Mouse (Mus musculus) embryonic facial prominence, embryonic 13.5 days (tissue): ENCODE data around the gene Fgf15. TPM values are rescaled to one million over a fixed set of nuclear protein-coding genes. Genes with fewer than 3 reads are reported as not detected.
A peak's percentile ranks its signal among the peaks of the same experiment; 100 is the strongest.

Source experiments
- ATAC-seq: fragments of 200-750 bp; cut with Nextera tagmentation; 2 replicates; pipeline ENCODE4 v1.8.0; 2017; ENCODE audit warnings: low read depth; ENCODE audit not compliant: insufficient number of reproducible peaks, insufficient read depth, low FRiP score, low TSS enrichment
- H3K27ac ChIP-seq: fragments of 300-500 bp; sonication (generic); 2 replicates; pipeline ENCODE4 v1.5.1; 2015; ENCODE audit warnings: moderate library complexity, mild to moderate bottlenecking, inconsistent platforms
- H3K27me3 ChIP-seq: fragments of 300-500 bp; sonication (generic); 2 replicates; pipeline ENCODE4 v1.6.1; 2015; ENCODE audit warnings: mild to moderate bottlenecking, inconsistent platforms
- H3K36me3 ChIP-seq: fragments of 300-500 bp; sonication (generic); 2 replicates; pipeline ENCODE4 v1.6.1; 2015; ENCODE audit warnings: mild to moderate bottlenecking, inconsistent platforms
- H3K4me1 ChIP-seq: fragments of 300-500 bp; sonication (generic); 2 replicates; pipeline ENCODE4 v1.6.1; 2015; ENCODE audit warnings: inconsistent platforms
- H3K4me2 ChIP-seq: fragments of 300-500 bp; sonication (generic); 2 replicates; pipeline ENCODE4 v1.6.1; 2015; ENCODE audit warnings: moderate library complexity, mild to moderate bottlenecking, inconsistent platforms
- H3K4me3 ChIP-seq: fragments of 300-500 bp; sonication (generic); 2 replicates; pipeline ENCODE4 v1.5.1; 2015; ENCODE audit warnings: mild to moderate bottlenecking, inconsistent platforms
- H3K9ac ChIP-seq: fragments of 300-500 bp; sonication (generic); 2 replicates; pipeline ENCODE4 v1.6.1; 2015; ENCODE audit warnings: mild to moderate bottlenecking, inconsistent platforms
- H3K9me3 ChIP-seq: fragments of 300-500 bp; sonication (generic); 2 replicates; pipeline ENCODE4 v1.6.1; 2016; ENCODE audit warnings: inconsistent platforms
- WGBS: fragments of 180-500 bp; shearing (Covaris S2); methylation state at CpG from one replicate; pipeline ENCODE4 v1.1.7; 2015; ENCODE audit warnings: mixed read lengths; 5-methylcytosine and 5-hydroxymethylcytosine counted together
- polyA plus RNA-seq: library from polyadenylated mRNA; unstranded; fragments of >200 nt; fragmentation: Nextera tagmentation; extraction: Ambion mirVana; gene quantifications from 2 replicates; pipeline ENCODE4 v1.2.1, GENCODE M21; 2015

Fgf15 gene
- polyA plus RNA-seq, 1 experiment from 2014 or later = 0.80 TPM

DNA sequence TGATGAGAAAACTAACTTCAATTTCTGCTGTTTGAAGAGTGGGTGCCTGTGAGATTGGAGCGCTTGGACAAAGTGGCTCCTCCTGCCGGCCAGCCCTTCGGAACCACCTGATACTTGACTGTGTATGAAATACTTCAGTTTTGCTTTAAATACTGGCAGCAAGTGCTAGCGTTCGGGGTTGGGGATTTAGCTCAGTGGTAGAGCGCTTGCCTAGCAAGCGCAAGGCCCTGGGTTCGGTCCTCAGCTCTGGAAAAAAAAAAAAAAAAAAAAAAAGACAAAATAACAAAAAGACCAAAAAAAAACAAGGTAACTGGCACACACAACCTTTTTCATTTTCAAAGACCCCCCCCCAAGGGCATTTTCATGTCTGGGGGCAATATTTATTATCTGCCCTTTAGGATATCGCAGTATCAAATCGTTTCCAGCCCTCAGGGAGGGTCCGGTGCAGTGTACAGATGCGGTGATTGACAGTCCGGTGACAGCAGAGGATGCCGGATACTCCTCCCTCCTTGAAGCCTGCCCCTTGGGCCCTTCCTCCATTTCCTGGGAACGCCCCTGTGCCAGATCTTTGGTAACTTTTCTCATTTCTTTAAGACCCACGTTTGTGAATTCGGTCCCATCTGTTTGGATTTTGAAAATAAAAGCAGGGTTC lies 18.1 kb downstream of the Fgf15 start:
- Histone ChIP-seq H3K4me1 (peaks cover 12% of the 10 kb centered on the region), H3K4me2 (peak overlapping the region; percentile 95), H3K27me3 (0 out of 2 replicates have a peak, but pooled peaks cover 4% of the 10 kb centered on the region), H3K4me3 (peak overlapping the region; percentile 84), H3K27ac (peak overlapping the region; percentile 16; the same call in 1 of the 2 replicates), H3K36me3 (peaks cover 20% of the 10 kb centered on the region), H3K9me3 (no peaks in the 10 kb centered on the region), H3K9ac (peak overlapping the region; percentile 89)
- peak; percentile 74 for ATAC-seq
- WGBS = 7% methylated on average over 17 of the region's 17 CpGs

DNA sequence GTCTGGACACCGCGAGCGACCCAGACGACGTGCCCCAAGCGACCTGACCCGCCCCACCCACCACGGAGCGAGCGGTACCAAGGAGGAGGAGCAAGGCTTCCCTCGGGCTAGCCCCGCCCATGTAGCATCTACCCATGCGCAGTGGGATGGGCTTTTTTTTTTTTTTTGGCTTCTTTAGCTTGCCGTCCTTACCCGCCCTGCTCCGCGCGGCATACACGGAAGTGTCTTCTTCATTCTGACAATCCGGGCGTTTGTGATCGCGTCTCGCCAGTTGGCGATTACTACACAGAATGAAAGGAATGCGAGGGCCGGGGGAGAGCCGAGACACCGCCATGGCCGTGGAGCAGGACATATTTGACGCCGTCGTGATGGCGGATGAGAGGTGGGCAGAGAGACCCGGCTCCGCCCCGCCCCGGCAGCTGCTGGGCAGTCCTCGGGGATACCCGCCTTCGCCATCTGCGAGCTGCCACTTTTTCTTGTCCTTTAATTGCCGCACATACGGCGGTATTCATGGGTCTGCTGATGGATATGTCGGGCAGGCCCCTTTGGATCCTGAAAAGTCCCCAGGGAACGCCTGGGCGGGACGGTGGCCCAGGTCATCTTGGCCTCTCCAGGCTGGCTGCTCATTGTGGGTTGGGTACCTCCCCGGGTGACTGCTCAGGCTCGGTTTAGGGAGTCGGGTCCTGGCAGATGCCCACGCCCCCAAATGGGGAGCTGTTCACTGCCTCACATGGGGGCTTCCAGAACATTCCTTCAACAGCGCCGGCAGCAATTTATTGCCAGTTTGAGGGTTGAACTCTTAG lies 18.8 kb downstream of the Fgf15 start, which contains the start of gene LTO1:
Gene LTO1 (plus strand): TSS at position 153 of the 803 bp plus-strand sequence.
- Histone ChIP-seq H3K4me2 (peak within 1 kb of the TSS; percentile 95), H3K9ac (peak within 1 kb of the TSS; percentile 89), H3K27ac (peak within 1 kb of the TSS; percentile 62), H3K9me3 (no peaks in the 10 kb centered on the region), H3K4me1 (peaks cover 12% of the 10 kb centered on the region), H3K36me3 (peaks cover 27% of the 10 kb centered on the region), H3K4me3 (peak within 1 kb of the TSS; percentile 84), H3K27me3 (no peaks in the 10 kb centered on the region)
- peak; percentile 85 for ATAC-seq
- under 1% methylated on average over 55 of the region's 55 CpGs for WGBS

DNA sequence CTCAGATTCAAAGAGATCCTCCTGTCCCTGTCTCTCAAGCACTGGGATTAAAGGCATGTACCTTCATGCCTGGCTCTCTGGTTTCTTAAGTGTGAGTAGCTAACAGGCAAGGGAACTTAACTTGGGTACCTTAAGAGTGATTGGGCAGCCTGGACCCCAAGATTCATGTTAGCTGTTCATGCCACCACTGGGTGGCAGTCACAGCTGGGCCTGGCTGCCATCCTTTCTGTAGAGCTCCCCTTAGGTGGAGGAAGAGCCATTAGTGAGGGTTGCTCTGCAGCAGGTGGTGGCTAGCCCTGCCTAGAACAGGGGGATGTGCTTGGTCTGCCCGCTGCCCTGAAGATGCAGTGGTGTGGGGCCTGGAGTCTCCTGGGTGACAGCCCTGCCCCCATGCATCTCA lies 22.5 kb downstream of the Fgf15 start:
- no peak overlapping the region for H3K9ac ChIP-seq
- peaks cover 12% of the 10 kb centered on the region for H3K4me1 ChIP-seq
- H3K4me3 ChIP-seq = no peak overlapping the region
- peaks cover 45% of the 10 kb centered on the region for H3K36me3 ChIP-seq
- no peaks in the 10 kb centered on the region for H3K27me3 ChIP-seq
- no peak for ATAC-seq
- no peak overlapping the region for H3K4me2 ChIP-seq
- 86% methylated on average over 1 of the region's 1 CpGs for WGBS
- H3K9me3 ChIP-seq = no peaks in the 10 kb centered on the region
- no peak overlapping the region for H3K27ac ChIP-seq

DNA sequence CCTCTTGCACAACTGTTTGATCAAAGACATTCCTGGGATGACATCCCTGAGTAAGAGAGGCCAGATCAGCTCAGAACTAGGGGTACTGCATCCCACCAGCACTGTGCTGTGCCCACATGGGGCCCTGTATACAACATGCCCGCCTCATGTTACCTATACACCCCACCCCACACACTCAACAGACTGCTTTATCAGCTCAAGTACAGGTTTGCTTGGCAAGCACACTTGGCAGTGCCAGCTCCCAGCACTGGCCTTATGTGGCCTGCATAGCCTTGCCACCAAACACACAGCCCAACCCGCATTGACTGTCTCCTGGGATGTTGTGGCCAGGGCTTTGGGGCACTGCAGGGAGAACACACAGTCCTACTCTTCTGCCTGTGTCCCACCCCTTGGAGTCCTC lies 31.3 kb downstream of the Fgf15 start:
- Histone ChIP-seq H3K9me3 (no peaks in the 10 kb centered on the region), H3K36me3 (peaks cover 34% of the 10 kb centered on the region), H3K4me3 (no peak overlapping the region), H3K27me3 (no peaks in the 10 kb centered on the region), H3K4me2 (no peak overlapping the region), H3K4me1 (no peaks in the 10 kb centered on the region), H3K9ac (peak overlapping the region; percentile 21; the same call in 1 of the 2 replicates), H3K27ac (no peak overlapping the region)
- no peak for ATAC-seq
- 80% methylated on average over 2 of the region's 2 CpGs for WGBS

- H3K36me3 ChIP-seq = peaks cover 40% of the 10 kb centered on the region
- H3K9me3 ChIP-seq = no peaks in the 10 kb centered on the region
- no peak for ATAC-seq
- H3K27me3 ChIP-seq = no peaks in the 10 kb centered on the region
- H3K4me3 ChIP-seq = no peak overlapping the region
- H3K4me1 ChIP-seq = no peaks in the 10 kb centered on the region
- no peak overlapping the region for H3K27ac ChIP-seq
- no peak overlapping the region for H3K4me2 ChIP-seq
- no peak overlapping the region for H3K9ac ChIP-seq
- 74% methylated on average over 4 of the region's 4 CpGs for WGBS
These were observed 31.9 kb downstream of the Fgf15 start for GRCm38 (mm10) chr7:144928009-144928888.

DNA sequence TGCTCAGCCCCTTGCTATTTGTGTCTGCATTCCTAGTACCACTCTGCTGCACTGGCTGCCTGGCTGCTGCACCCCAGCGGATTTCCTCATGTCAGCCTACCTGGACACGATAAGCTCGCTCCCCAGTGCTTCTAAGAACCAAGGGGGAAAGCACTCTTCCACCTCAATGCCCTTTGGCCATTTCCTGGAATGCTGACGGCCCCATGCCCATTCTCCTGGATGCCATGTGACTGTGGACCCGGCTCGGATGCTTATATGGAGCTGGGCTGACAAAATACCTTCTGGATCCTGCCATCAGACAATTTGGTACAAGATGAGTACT lies 32.5 kb downstream of the Fgf15 start:
- no peak overlapping the region for H3K4me2 ChIP-seq
- no peak for ATAC-seq
- no peaks in the 10 kb centered on the region for H3K4me1 ChIP-seq
- 83% methylated on average over 6 of the region's 6 CpGs for WGBS
- H3K9me3 ChIP-seq = no peaks in the 10 kb centered on the region
- no peak overlapping the region for H3K9ac ChIP-seq
- no peak overlapping the region for H3K4me3 ChIP-seq
- H3K27ac ChIP-seq = no peak overlapping the region
- peaks cover 46% of the 10 kb centered on the region for H3K36me3 ChIP-seq
- H3K27me3 ChIP-seq = no peaks in the 10 kb centered on the region

- Histone ChIP-seq H3K27me3 (no peaks in the 10 kb centered on the region), H3K36me3 (peaks cover 47% of the 10 kb centered on the region), H3K4me3 (no peak overlapping the region), H3K4me1 (no peaks in the 10 kb centered on the region), H3K4me2 (no peak overlapping the region), H3K9ac (no peak overlapping the region), H3K27ac (no peak overlapping the region), H3K9me3 (no peaks in the 10 kb centered on the region)
- no peak for ATAC-seq
- WGBS = 84% methylated on average over 8 of the region's 8 CpGs
These were observed 33.2 kb downstream of the Fgf15 start for GRCm38 (mm10) chr7:144929506-144929905.

- Histone ChIP-seq H3K4me3 (no peak overlapping the region), H3K36me3 (peaks cover 50% of the 10 kb centered on the region), H3K27ac (no peak overlapping the region; the same call in 1 of the 2 replicates), H3K9me3 (no peaks in the 10 kb centered on the region), H3K4me1 (no peaks in the 10 kb centered on the region), H3K9ac (no peak overlapping the region), H3K27me3 (no peaks in the 10 kb centered on the region), H3K4me2 (no peak overlapping the region)
- ATAC-seq = no peak
- WGBS = 63% methylated on average over 5 of the region's 5 CpGs
These were observed 33.6 kb downstream of the Fgf15 start for GRCm38 (mm10) chr7:144929931-144930330.

- H3K27me3 ChIP-seq = no peaks in the 10 kb centered on the region
- H3K4me3 ChIP-seq = no peak overlapping the region
- H3K4me2 ChIP-seq = no peak overlapping the region
- no peak overlapping the region for H3K9ac ChIP-seq
- no peak overlapping the region for H3K27ac ChIP-seq
- WGBS = 21% methylated on average over 3 of the region's 3 CpGs
- H3K4me1 ChIP-seq = peaks cover 11% of the 10 kb centered on the region
- ATAC-seq = no peak
- H3K36me3 ChIP-seq = peaks cover 68% of the 10 kb centered on the region
- H3K9me3 ChIP-seq = no peaks in the 10 kb centered on the region
These were observed 35.4 kb downstream of the Fgf15 start for GRCm38 (mm10) chr7:144931778-144932177.

GRCm38 (mm10) chr7:144932389-144932937 lies 36.1 kb downstream of the Fgf15 start:
- Histone ChIP-seq H3K9me3 (no peaks in the 10 kb centered on the region), H3K36me3 (peaks cover 74% of the 10 kb centered on the region), H3K4me2 (no peak overlapping the region), H3K27ac (no peak overlapping the region), H3K9ac (no peak overlapping the region), H3K27me3 (no peaks in the 10 kb centered on the region), H3K4me3 (no peak overlapping the region), H3K4me1 (peaks cover 18% of the 10 kb centered on the region)
- ATAC-seq = no peak
- WGBS = 74% methylated on average over 18 of the region's 18 CpGs

- Histone ChIP-seq H3K27ac (no peak overlapping the region), H3K27me3 (0 out of 2 replicates have a peak, but pooled peaks cover 3% of the 10 kb centered on the region), H3K9me3 (no peaks in the 10 kb centered on the region), H3K4me2 (no peak overlapping the region), H3K9ac (no peak overlapping the region), H3K4me1 (peaks cover 22% of the 10 kb centered on the region), H3K36me3 (peaks cover 74% of the 10 kb centered on the region), H3K4me3 (no peak overlapping the region)
- no peak for ATAC-seq
- 91% methylated on average over 3 of the region's 3 CpGs for WGBS
These were observed 37.0 kb downstream of the Fgf15 start for GRCm38 (mm10) chr7:144933336-144933735.
